Mouse (Mus musculus) embryo, embryonic 10.5 days (tissue): ENCODE measurements at regions not wholly inside any gene's neighbourhood (a gene's known extent, or its start where the extent isn't known, plus 50 kb on each side); places are given as distances from the start of the nearest gene placed in this dataset.
"Not testable (repeated sequence)": the region's sequence is repeated elsewhere in the genome, so short reads cannot be mapped to it uniquely, and the experiment has no call there.

ENCODE experiments used
- DNase-seq: peaks from one replicate; pipeline ENCODE4 v3.0.0-alpha.2; 2015; ENCODE audit warnings: low spot score

- DNase-seq: no peak
Observed at GRCm38 (mm10) chr16:50533881-50534280, 57.1 kb downstream of the Ccdc54 start.

- DNase-seq: peak; percentile 95
Observed at GRCm38 (mm10) chr16:50529511-50530416, 61.2 kb downstream of the Ccdc54 start.

DNA sequence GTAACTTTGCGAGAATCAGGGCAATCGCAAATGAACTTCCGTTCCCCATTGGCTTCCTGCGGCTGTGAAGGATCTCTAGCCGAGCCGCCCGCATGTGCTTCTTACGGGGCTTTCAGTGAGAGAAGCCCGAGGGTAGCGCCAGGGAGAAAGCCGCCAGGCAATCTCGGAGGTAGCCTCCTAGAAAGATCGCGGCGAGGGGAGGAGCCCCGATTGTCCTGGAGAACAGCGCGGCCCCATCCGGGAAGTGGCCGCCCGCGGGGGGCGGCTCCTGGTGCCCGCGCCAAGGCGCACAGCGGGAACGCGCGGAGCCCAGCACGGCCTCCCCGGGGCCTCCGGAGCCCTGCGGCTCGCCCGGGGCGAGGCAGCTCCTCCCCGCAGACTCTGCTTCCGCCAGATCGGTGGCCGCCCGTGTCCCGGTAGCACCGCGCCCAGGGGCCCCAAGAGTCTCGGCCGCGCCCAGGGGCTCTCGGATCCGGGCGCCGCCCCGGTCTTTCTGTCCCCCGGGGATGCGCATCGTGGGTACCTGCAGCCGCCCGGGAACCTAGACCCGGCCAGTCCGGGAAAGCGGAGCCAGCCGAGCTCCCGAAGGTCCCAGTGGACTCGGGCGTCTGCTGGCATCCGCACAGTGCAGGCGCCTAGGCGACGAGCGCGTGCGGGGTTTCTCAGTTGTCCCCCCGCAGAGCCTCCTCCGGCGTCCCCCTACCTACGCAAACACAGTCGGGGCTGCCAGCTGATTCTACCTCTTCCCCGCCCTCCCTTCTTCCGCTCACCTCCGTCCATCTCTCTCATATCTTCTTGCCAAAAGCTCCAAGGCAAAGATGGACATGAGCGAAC is 62.1 kb downstream of the Ccdc54 start:
- DNase-seq: peak; percentile 85

GRCm38 (mm10) chr16:50528355-50528676 is 62.6 kb downstream of the Ccdc54 start:
- DNase-seq: peak; percentile 75

DNA sequence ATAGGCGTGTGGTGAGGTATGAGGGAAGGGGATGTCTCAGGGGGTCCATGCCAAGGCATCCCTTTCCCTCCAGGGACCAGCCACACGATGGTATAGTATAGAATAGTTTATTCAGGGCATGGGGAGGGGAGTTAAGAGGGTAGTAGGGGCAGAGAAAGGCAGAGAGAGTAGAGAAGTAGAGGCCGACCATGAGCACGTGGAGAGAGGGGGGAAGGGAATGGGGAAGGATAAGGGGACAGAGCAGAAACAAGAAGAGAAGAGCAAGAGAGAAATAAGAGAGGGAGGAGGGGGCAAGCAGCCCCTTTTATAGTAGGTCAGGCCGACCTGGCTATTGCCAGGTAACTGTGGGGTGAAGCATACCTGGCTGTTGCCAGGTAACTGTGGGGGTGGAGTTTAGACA is 64.0 kb downstream of the Ccdc54 start:
- DNase-seq: not testable (repeated sequence)

DNA sequence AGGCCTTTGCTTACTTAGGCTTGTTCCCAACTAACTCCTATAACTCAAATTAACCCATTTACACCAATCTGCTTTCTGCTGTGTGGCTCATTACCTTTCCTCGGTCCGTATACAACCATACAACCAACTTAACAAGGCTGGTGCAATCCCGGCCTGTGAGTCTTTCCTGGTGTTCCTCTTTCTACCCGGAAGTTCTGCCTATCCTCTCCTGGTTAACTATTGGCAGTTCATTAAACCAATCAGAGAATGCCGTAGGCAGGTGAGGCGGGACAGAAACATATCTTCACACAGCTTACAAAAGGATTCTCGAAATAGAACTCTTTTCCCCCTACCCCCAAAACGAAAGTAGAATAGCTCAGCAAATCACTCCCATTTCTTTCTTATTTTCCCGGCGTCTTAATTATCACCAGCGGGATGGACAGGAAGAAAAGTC is 65.0 kb downstream of the Ccdc54 start:
- no peak for DNase-seq

- no peak for DNase-seq
Observed at GRCm38 (mm10) chr16:50525504-50525903, 65.5 kb downstream of the Ccdc54 start.

DNA sequence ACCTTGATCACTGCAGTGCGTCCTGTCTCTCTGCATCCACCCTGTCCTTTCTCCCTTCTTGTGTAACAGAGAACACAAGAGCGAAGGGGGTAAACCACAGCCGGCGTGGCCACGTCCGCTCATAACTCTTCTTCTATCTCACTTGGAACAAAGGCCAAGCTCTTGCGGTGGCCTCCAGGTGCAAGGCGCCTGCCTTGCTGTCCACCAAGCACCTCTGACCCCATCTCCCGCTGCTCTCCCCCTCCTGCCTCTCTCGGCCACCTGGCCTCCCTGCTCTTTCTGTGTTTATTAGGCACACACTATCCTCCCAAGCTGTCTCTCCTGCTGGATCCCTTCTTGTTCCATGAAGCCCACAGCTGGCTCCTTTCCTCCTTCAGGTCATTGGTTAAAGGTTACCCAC is 71.3 kb downstream of the Ccdc54 start:
- no peak for DNase-seq

GRCm38 (mm10) chr16:50516579-50516978 is 74.4 kb downstream of the Ccdc54 start:
- DNase-seq: no peak

- no peak for DNase-seq
Observed at GRCm38 (mm10) chr16:50515039-50515438, 75.9 kb downstream of the Ccdc54 start.

- no peak for DNase-seq
Observed at GRCm38 (mm10) chr16:50512080-50512479, 78.9 kb downstream of the Ccdc54 start.

DNA sequence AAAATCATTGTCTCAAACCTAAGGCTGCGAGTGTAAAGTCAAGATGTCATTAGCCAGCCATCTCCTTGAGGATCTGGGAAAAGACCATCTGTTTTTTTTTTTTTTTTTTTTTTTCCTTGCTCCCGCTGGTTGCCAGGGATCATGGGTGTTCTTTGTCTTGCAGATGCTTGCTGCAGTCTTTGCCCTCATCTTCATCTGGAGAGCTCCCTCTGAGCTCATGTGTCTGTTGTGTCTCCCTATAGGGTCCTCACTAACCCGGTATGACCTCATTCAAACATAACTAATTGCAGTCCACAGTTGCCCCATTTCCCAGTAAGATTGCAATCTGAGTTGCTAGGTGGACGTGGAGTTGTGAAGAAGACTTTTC is 77.3 kb upstream of the Bbx start:
- no peak for DNase-seq

DNA sequence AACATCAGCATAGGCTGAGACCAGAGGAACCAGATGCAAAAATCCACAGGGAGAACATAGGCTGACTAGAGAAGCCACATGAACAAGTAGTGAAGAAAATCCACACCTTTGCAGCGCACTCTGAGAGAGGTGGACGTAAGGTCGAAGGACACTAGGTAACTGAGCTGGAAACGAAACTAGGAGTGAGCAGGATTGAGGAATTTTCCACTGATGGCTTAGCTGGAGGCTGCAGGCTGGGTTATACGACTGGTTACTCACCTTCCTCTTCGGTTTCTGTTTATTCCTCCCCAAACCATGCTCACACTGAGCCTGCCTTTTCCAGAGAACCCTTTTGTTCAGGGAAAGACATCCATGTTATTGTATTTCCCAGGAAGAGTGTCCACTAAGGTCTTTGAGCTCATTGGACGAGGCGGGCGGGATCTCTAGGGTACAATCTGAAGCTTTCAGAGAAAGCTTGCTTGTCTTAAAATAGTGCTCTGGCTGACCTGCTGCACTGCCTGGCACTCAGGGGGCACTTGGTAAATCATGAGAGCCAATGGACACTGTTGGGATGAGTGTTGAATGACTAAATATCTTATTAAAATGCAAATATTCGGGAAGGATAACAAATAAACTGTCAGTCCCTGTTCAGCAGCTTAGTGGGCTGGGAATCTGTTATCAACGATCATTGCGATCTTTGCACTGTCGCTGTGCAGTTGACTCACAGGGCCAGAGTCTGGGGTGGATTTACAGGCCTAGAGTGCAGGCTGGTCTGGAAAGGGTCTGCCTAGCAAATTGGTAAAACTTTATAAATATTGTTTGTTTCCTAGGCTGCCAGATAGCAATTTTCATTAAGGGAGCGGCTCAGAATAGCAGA is 76.7 kb upstream of the Bbx start:
- DNase-seq: no peak

DNA sequence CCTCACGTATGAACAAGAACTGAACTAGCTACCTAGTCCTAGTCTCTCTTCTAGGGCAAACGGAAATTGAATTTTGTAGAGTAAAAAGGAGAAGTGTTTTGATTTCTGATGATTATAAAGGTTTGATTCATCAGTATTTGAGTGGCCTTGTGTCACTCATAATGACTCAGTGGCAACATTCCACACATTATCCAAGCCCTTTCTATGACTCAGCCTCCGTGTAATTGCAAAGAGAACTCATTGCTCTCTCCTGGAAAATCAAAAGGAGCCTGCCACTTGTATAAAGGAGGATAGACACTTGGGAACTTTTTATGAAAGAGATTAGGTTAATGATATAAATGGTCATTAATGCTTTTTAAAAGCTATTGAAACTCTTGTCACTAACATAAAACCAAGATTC is 72.4 kb upstream of the Bbx start:
- DNase-seq: no peak

DNA sequence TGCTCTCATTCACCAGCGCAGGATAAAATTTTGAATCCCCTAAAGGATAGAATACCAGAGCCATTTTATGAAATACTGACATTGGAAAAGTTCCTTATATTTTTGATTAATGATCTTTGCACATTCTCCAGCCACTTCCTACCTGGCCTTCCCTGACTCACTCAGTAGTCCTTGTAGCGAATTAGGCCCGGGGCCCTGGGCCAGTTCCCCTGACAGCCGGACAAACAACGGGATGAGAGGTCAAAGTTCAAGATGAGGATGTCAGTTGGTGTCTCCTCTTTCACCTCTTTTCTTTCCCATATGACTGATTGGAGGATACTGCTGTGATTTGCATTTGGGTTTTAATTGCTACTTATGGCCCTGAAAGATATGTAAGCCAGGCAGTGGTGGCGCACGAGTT is 66.7 kb upstream of the Bbx start:
- no peak for DNase-seq

GRCm38 (mm10) chr16:50493662-50494061 is 61.5 kb upstream of the Bbx start:
- DNase-seq: no peak

- DNase-seq: no peak
Observed at GRCm38 (mm10) chr16:50489244-50489643, 57.1 kb upstream of the Bbx start.

DNA sequence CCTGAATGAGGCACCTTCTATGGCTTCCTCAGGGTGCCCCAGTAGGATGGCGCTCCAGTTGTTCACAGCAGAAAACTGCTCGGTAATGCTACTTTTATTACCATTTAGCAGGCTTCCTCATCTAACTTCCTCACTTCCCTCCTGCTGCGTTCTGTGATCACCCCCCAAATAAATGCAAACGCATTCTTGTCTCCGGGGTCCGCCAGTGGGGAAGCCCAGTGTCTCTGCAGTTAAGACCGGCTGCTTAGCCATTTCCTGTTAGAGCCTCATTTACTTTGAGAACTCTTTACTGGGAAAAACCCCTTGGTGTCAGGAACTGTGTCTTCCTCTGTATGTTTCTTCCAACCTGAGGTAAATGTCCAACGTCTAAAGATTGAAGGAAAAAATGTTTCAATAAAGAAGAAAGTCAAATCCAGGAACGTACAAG is 50.2 kb upstream of the Bbx start:
- DNase-seq: no peak
